Mouse (Mus musculus) ES-E14 (cell line): ENCODE data around the gene Rabif. TPM values are rescaled to one million over a fixed set of nuclear protein-coding genes. Genes with fewer than 3 reads are reported as not detected.

Source experiments
- DNase-seq: peaks from one replicate; pipeline ENCODE4 v3.0.0-alpha.2; 2013; ENCODE audit warnings: low read depth, low spot score
- H3K27ac ChIP-seq: 2 replicates; pipeline ENCODE4 v1.5.1; 2012; ENCODE audit warnings: low read depth, mild to moderate bottlenecking, low read length, moderate library complexity, mixed read lengths; ENCODE audit not compliant: poor library complexity, insufficient read depth, severe bottlenecking
- H3K36me3 ChIP-seq: 2 replicates; pipeline ENCODE4 v1.6.1; 2012; ENCODE audit warnings: mild to moderate bottlenecking, low read length, moderate library complexity, mixed read lengths; ENCODE audit not compliant: control insufficient read depth, poor library complexity, insufficient read depth, severe bottlenecking
- H3K4me1 ChIP-seq, 2 experiments: fragments of 150-350 bp in 1 of 2; sonication (generic) in 1 of 2; 2 replicates each; pipeline ENCODE4 v1.6.1; 2012; ENCODE audit warnings: low read length in 2 of 2, mild to moderate bottlenecking in 1 of 2, mixed read lengths in 1 of 2; ENCODE audit not compliant: control insufficient read depth in 2 of 2, insufficient read depth in 2 of 2, poor library complexity in 1 of 2
- H3K4me3 ChIP-seq, 2 experiments: fragments of 150-350 bp in 1 of 2; sonication (generic) in 1 of 2; 2 replicates each; pipeline ENCODE4 v1.5.1; 2012; ENCODE audit warnings: low read length in 2 of 2, low read depth in 1 of 2, mild to moderate bottlenecking in 1 of 2, mixed read lengths in 1 of 2; ENCODE audit not compliant: insufficient read depth in 1 of 2, poor library complexity in 1 of 2, severe bottlenecking in 1 of 2
- H3K9ac ChIP-seq: 2 replicates; pipeline ENCODE4 v1.6.1; 2012; ENCODE audit warnings: low read depth, mild to moderate bottlenecking, low read length, mixed read lengths; ENCODE audit not compliant: poor library complexity, insufficient read depth, severe bottlenecking
- H3K9me3 ChIP-seq: fragments of 150-350 bp; sonication (generic); 2 replicates; pipeline ENCODE4 v1.6.1; 2012; ENCODE audit warnings: low read depth, mild to moderate bottlenecking, low read length; ENCODE audit not compliant: control insufficient read depth, insufficient read depth
- CHD2 ChIP-seq: IDR thresholded peaks from 2 replicates; pipeline ENCODE4 v1.6.1; 2014; ENCODE audit warnings: mild to moderate bottlenecking, low read depth, low read length, inconsistent platforms
- HCFC1 ChIP-seq: IDR thresholded peaks from 2 replicates; pipeline ENCODE4 v1.6.1; 2012; ENCODE audit warnings: low read length, inconsistent platforms, borderline replicate concordance; ENCODE audit not compliant: insufficient read depth
- MAFK ChIP-seq: IDR thresholded peaks from 2 replicates; pipeline ENCODE4 v1.6.1; 2014; ENCODE audit warnings: mild to moderate bottlenecking, low read depth, low read length, inconsistent platforms; ENCODE audit not compliant: insufficient read depth
- ZC3H11A ChIP-seq: IDR thresholded peaks from 2 replicates; pipeline ENCODE4 v1.6.1; 2012; ENCODE audit warnings: low read depth, mild to moderate bottlenecking, inconsistent platforms, low read length, borderline replicate concordance
- ZNF384 ChIP-seq: IDR thresholded peaks from 2 replicates; pipeline ENCODE4 v1.6.1; 2012; ENCODE audit warnings: low read depth, low read length, inconsistent platforms
- in situ Hi-C, 2 experiments: fragments of 600-800 bp; cut with MboI; formaldehyde crosslinking; loops; one replicate each; pipeline ENCODE4 v1.15.1; 2025; ENCODE audit warnings: low sequenced_read_pairs in 2 of 2, inconsistent platforms in 1 of 2; ENCODE audit not compliant: unreplicated experiment in 2 of 2
- total RNA-seq: library from RNA; depleted of rRNA; stranded (reverse); fragments of 300-350 nt; gene quantifications from 2 replicates; pipeline ENCODE4 v1.2.3, GENCODE M21; 2012

Rabif gene
- total RNA-seq, 1 experiment: 24.9 TPM

DNA sequence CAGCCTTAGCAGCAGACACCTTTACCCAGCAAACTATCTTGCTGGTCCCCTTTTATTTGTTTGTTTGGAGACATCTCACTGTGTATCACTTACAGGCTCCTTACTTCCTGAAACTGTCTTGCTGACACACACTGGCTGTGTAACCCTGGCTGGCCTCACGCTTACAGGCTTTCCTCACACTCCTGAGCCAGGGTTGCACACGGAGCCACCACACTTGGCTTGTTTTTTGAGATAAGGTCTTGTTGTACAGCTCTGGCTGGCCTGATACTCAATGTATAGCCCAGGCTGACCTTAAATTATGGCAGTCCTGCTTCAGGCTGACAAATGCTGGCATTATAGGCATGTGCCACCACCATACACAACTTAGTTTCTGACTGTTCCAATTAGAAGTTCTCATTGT is 9.8 kb upstream of the Rabif start:
- H3K9ac ChIP-seq: no peak overlapping the region
- H3K4me3 ChIP-seq: no peak overlapping the region
- H3K27ac ChIP-seq: no peak overlapping the region
- TF ChIP-seq ZNF384 (no peak), CHD2 (no peak), ZC3H11A (no peak), MAFK (no peak), HCFC1 (no peak)
- H3K36me3 ChIP-seq: peaks cover 23% of the 10 kb centered on the region
- no peaks in the 10 kb centered on the region for H3K4me1 ChIP-seq
- no peak for DNase-seq
- no peaks in the 10 kb centered on the region for H3K9me3 ChIP-seq
- in situ Hi-C loops: no loop called here

DNA sequence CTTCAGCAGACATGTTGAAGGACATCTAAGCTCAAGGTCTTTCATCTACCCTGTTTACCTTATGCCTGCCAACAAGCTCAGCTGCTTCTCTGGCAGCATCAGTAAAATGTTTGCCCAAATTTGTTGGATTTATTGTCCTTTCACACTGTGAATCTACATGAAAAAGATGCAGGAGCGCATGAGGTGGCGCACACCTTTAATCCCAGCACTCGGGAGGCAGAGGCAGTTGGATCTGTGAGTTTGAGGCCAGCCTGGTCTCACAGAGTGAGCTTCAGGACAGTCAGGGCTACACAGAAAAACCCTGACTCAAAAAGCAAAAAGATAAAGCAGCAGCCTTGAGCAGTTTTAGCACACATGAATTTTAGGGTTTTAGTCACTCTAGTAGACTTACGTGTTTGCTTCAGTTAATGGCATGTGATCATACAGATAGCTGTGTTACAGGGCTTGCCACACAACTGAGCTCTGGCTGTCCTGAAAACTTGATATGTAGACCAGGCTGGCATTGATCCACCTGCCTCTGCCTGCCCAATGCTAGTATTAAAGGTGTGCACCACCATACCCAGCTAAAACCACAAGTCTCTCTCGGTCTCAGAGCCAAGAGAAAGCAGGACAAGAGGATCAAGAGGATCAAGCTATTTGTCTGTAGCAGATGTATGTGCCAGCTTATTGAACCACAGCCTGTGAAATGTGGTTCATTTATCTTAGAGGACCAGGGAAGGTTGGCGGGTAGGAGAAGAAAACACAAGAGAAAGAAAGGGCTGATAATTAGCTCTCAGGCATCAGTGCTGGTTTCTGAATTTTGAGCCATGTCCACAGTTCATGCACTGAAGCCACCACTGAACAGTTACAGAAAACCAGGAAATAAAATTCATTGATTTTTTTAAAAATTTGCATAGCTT is 3.3 kb upstream of the Rabif start:
- Histone ChIP-seq H3K9me3 (no peaks in the 10 kb centered on the region), H3K36me3 (peaks cover 13% of the 10 kb centered on the region; the same call in 1 of the 2 replicates), H3K27ac (no peak overlapping the region), H3K4me1 (no peaks in the 10 kb centered on the region), H3K9ac (no peak overlapping the region), H3K4me3 (no peak overlapping the region)
- TF ChIP-seq HCFC1 (no peak), ZNF384 (no peak), CHD2 (no peak), MAFK (no peak), ZC3H11A (no peak)
- DNase-seq: no peak
- in situ Hi-C loops: no loop called here

- in situ Hi-C loops: no loop called here
- Histone ChIP-seq H3K4me1 (no peaks in the 10 kb centered on the region; a peak in 1 of 4 replicates), H3K9ac (no peak overlapping the region), H3K27ac (peak overlapping the region; percentile 68; the same call in 1 of the 2 replicates), H3K9me3 (no peaks in the 10 kb centered on the region), H3K4me3 (no peak overlapping the region), H3K36me3 (peaks cover 13% of the 10 kb centered on the region; the same call in 1 of the 2 replicates)
- no peak for DNase-seq
- TF ChIP-seq ZNF384 (no peak), MAFK (no peak), ZC3H11A (no peak), HCFC1 (no peak), CHD2 (no peak)
These were observed 2.2 kb upstream of the Rabif start for GRCm38 (mm10) chr1:134492276-134492675.

DNA sequence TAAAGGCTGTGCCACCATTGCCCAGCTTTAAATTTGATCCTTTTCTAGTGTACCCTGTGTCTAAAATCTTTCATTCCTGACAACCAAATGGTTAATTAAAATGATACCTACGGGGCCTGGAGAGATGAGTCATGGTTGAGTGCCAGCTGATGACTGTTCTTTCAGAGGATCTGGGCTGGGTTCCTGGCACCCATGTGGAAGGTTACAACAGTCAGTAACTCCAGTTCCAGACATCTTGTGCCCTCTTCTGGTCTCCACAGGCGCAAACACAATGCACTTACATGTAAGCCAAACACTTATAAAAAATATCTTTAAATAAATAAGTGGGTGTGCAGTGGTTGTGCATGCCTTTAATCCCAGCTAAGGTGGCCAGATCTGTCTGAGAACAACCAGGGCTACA is 952 bp upstream of the Rabif start:
- no peak for TF ChIP-seq HCFC1
- Histone ChIP-seq H3K9ac (no peak overlapping the region), H3K4me3 (no peak overlapping the region), H3K36me3 (peaks cover 11% of the 10 kb centered on the region; the same call in 1 of the 2 replicates), H3K9me3 (no peaks in the 10 kb centered on the region), H3K4me1 (no peaks in the 10 kb centered on the region; a peak in 1 of 4 replicates), H3K27ac (no peak overlapping the region)
- in situ Hi-C loops: no loop called here
- DNase-seq: no peak
